Mouse (Mus musculus) intestine, embryonic 14.5 days (tissue): ENCODE data around the gene Zbtb20. TPM values are rescaled to one million over a fixed set of nuclear protein-coding genes. Genes with fewer than 3 reads are reported as not detected.

ENCODE experiments used
- ATAC-seq: fragments of 200-750 bp; cut with Nextera tagmentation; replicated peaks from 2 replicates; pipeline ENCODE4 v1.8.0; 2017; ENCODE audit warnings: low read depth, moderate number of reproducible peaks, moderate TSS enrichment, moderate library complexity; ENCODE audit not compliant: low FRiP score, low TSS enrichment
- DNase-seq: peaks from one replicate; pipeline ENCODE4 v3.0.0-alpha.2; 2018; ENCODE audit warnings: low spot score
- H3K27ac ChIP-seq: fragments of 300-500 bp; sonication (generic); 2 replicates; pipeline ENCODE4 v1.5.1; 2014; ENCODE audit warnings: low read depth, mild to moderate bottlenecking, control low read depth
- H3K27me3 ChIP-seq: fragments of 300-500 bp; sonication (generic); replicated peaks from 2 replicates; pipeline ENCODE4 v1.6.1; 2014; ENCODE audit warnings: low read length, control low read depth; ENCODE audit not compliant: control insufficient read depth, insufficient read depth
- H3K36me3 ChIP-seq: fragments of 300-500 bp; sonication (generic); 2 replicates; pipeline ENCODE4 v1.6.1; 2014; ENCODE audit warnings: low read length, control low read depth; ENCODE audit not compliant: control insufficient read depth, insufficient read depth
- H3K4me1 ChIP-seq: fragments of 300-500 bp; sonication (generic); replicated peaks from 2 replicates; pipeline ENCODE4 v1.6.1; 2014; ENCODE audit warnings: low read length, control low read depth, mixed read lengths; ENCODE audit not compliant: control insufficient read depth, insufficient read depth
- H3K4me2 ChIP-seq: fragments of 300-500 bp; sonication (generic); 2 replicates; pipeline ENCODE4 v1.6.1; 2014; ENCODE audit warnings: low read length
- H3K4me3 ChIP-seq: fragments of 300-500 bp; sonication (generic); 2 replicates; pipeline ENCODE4 v1.5.1; 2014; ENCODE audit warnings: low read depth, low read length, control low read depth, mixed read lengths
- H3K9ac ChIP-seq: fragments of 300-500 bp; sonication (generic); 2 replicates; pipeline ENCODE4 v1.6.1; 2014; ENCODE audit warnings: mild to moderate bottlenecking, low read length
- H3K9me3 ChIP-seq: fragments of 300-500 bp; sonication (generic); 2 replicates; pipeline ENCODE4 v1.6.1; 2016; ENCODE audit warnings: low read length, control low read depth; ENCODE audit not compliant: control insufficient read depth
- WGBS: fragments of 180-500 bp; shearing (Covaris S2); extraction: QIAGEN DNeasy Blood & Tissue Kit; methylation state at CpG from one replicate; pipeline ENCODE4 v1.1.7; 2014; 5-methylcytosine and 5-hydroxymethylcytosine counted together
- polyA plus RNA-seq: library from polyadenylated mRNA; unstranded; fragments of >200 nt; fragmentation: Nextera tagmentation; extraction: Ambion mirVana; gene quantifications from 2 replicates; pipeline ENCODE4 v1.2.1, GENCODE M21; 2014

Zbtb20 gene
- polyA plus RNA-seq, 1 experiment from 2014 or later: 27.3 TPM

GRCm38 (mm10) chr16:43221313-43221712 lies 345.6 kb downstream of the Zbtb20 start:
- 46% methylated on average over 4 of the region's 4 CpGs for WGBS
- DNase-seq: no peak
- Histone ChIP-seq H3K9me3 (no peaks in the 10 kb centered on the region), H3K4me3 (no peak overlapping the region), H3K36me3 (no peaks in the 10 kb centered on the region), H3K27ac (no peak overlapping the region), H3K4me1 (no peaks in the 10 kb centered on the region), H3K9ac (no peak overlapping the region), H3K4me2 (no peak overlapping the region), H3K27me3 (no peaks in the 10 kb centered on the region)
- no peak for ATAC-seq

- ATAC-seq (no peak), DNase-seq (no peak)
- H3K4me3 ChIP-seq: no peak overlapping the region
- 69% methylated on average over 4 of the region's 4 CpGs for WGBS
- H3K27me3 ChIP-seq: no peaks in the 10 kb centered on the region
- no peaks in the 10 kb centered on the region for H3K36me3 ChIP-seq
- H3K4me2 ChIP-seq: no peak overlapping the region
- peaks cover under 1% of the 10 kb centered on the region; the same call in 1 of the 2 replicates for H3K4me1 ChIP-seq
- no peak overlapping the region for H3K9ac ChIP-seq
- no peaks in the 10 kb centered on the region for H3K9me3 ChIP-seq
- no peak overlapping the region for H3K27ac ChIP-seq
These were observed 354.6 kb downstream of the Zbtb20 start for GRCm38 (mm10) chr16:43230253-43230652.

GRCm38 (mm10) chr16:43234249-43234648 lies 358.6 kb downstream of the Zbtb20 start:
- no peak overlapping the region for H3K4me2 ChIP-seq
- no peaks in the 10 kb centered on the region for H3K27me3 ChIP-seq
- DNase-seq (no peak), ATAC-seq (no peak)
- H3K9me3 ChIP-seq: no peaks in the 10 kb centered on the region
- H3K9ac ChIP-seq: no peak overlapping the region
- H3K4me3 ChIP-seq: no peak overlapping the region
- H3K4me1 ChIP-seq: peaks cover 7% of the 10 kb centered on the region
- no peaks in the 10 kb centered on the region for H3K36me3 ChIP-seq
- H3K27ac ChIP-seq: no peak overlapping the region

- Histone ChIP-seq H3K27ac (no peak overlapping the region), H3K9me3 (no peaks in the 10 kb centered on the region), H3K4me1 (peaks cover 7% of the 10 kb centered on the region), H3K27me3 (no peaks in the 10 kb centered on the region), H3K36me3 (no peaks in the 10 kb centered on the region), H3K4me3 (no peak overlapping the region), H3K4me2 (no peak overlapping the region), H3K9ac (no peak overlapping the region)
- DNase-seq (no peak), ATAC-seq (no peak)
- 49% methylated on average over 7 of the region's 7 CpGs for WGBS
These were observed 359.6 kb downstream of the Zbtb20 start for GRCm38 (mm10) chr16:43235317-43235716.

GRCm38 (mm10) chr16:43235721-43236159 lies 360.1 kb downstream of the Zbtb20 start:
- Histone ChIP-seq H3K27ac (no peak overlapping the region), H3K4me1 (peaks cover 7% of the 10 kb centered on the region), H3K27me3 (no peaks in the 10 kb centered on the region), H3K36me3 (no peaks in the 10 kb centered on the region), H3K9ac (no peak overlapping the region), H3K4me3 (no peak overlapping the region), H3K9me3 (no peaks in the 10 kb centered on the region), H3K4me2 (peak overlapping the region; percentile 30)
- DNase-seq: no peak
- WGBS: 48% methylated on average over 8 of the region's 8 CpGs
- ATAC-seq: no peak

GRCm38 (mm10) chr16:43237551-43237950 lies 361.9 kb downstream of the Zbtb20 start:
- peaks cover 7% of the 10 kb centered on the region for H3K4me1 ChIP-seq
- no peak overlapping the region for H3K4me2 ChIP-seq
- WGBS: 62% methylated on average over 2 of the region's 2 CpGs
- DNase-seq (no peak), ATAC-seq (no peak)
- no peaks in the 10 kb centered on the region for H3K27me3 ChIP-seq
- H3K27ac ChIP-seq: no peak overlapping the region
- H3K36me3 ChIP-seq: no peaks in the 10 kb centered on the region
- H3K4me3 ChIP-seq: no peak overlapping the region
- H3K9ac ChIP-seq: no peak overlapping the region
- H3K9me3 ChIP-seq: no peaks in the 10 kb centered on the region

- Histone ChIP-seq H3K4me3 (no peak overlapping the region), H3K9ac (no peak overlapping the region), H3K36me3 (no peaks in the 10 kb centered on the region), H3K4me2 (no peak overlapping the region), H3K27ac (no peak overlapping the region), H3K27me3 (no peaks in the 10 kb centered on the region), H3K4me1 (no peaks in the 10 kb centered on the region), H3K9me3 (no peaks in the 10 kb centered on the region)
- ATAC-seq (no peak), DNase-seq (no peak)
- WGBS: 51% methylated on average over 5 of the region's 5 CpGs
These were observed 371.3 kb downstream of the Zbtb20 start for GRCm38 (mm10) chr16:43247026-43247425.

- H3K36me3 ChIP-seq: no peaks in the 10 kb centered on the region
- H3K9ac ChIP-seq: no peak overlapping the region
- 20% methylated on average over 2 of the region's 2 CpGs for WGBS
- no peaks in the 10 kb centered on the region for H3K27me3 ChIP-seq
- H3K4me2 ChIP-seq: no peak overlapping the region
- H3K9me3 ChIP-seq: no peaks in the 10 kb centered on the region
- no peak overlapping the region for H3K4me3 ChIP-seq
- ATAC-seq (no peak), DNase-seq (no peak)
- no peak overlapping the region for H3K27ac ChIP-seq
- H3K4me1 ChIP-seq: no peaks in the 10 kb centered on the region
These were observed 377.4 kb downstream of the Zbtb20 start for GRCm38 (mm10) chr16:43253077-43253476.

GRCm38 (mm10) chr16:43253746-43254145 lies 378.1 kb downstream of the Zbtb20 start:
- H3K36me3 ChIP-seq: no peaks in the 10 kb centered on the region
- H3K9me3 ChIP-seq: no peaks in the 10 kb centered on the region
- H3K27ac ChIP-seq: no peak overlapping the region
- 92% methylated on average over 4 of the region's 4 CpGs for WGBS
- H3K27me3 ChIP-seq: no peaks in the 10 kb centered on the region
- ATAC-seq (no peak), DNase-seq (no peak)
- no peaks in the 10 kb centered on the region for H3K4me1 ChIP-seq
- no peak overlapping the region for H3K9ac ChIP-seq
- no peak overlapping the region for H3K4me2 ChIP-seq
- no peak overlapping the region for H3K4me3 ChIP-seq
